Mouse (Mus musculus): ENCODE data around the gene Mok.

Gene Mok

DNA sequence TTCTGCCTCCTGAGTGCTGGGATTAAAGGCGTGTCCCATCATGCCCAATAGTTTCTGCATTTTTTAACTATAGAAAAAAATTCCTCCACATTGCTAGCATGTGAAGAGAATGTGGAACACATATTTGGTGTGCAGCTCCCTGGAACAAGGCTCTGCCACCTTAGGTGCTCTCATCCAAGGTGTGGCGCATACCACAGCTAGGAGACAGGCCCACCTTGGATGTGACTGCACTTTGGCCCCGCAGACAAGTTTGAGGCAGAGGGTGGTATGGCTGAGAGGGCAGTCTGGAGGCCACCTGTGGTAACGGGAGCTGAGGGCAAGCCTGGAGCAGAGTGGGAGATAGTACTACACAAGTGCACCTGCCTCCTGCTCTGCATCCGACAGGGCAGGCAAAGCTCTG is 31.9 kb downstream of the Mok start:
- no peak for DNase-seq (ENCODE audit: low spot score)

DNA sequence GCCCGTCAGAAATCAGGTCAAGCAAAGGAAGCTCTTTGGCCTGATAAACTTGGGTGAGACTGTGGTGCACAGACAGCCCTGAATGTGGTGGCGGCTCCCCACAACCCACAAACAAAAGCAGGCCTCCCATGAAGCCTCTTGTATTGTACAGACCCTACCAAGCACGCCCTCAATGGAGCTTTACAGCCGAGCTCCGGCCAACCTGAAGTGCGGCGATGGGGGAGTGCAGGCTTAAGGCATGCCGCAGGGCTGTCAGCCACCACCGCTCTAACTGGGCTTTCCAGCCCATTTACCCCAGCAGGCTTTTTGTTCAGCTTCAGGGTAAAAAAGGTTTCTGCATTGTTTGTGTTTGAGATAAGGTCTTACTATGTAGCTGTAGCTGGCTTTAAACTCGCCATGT is 32.3 kb downstream of the Mok start:
- DNase-seq (ENCODE audit: low spot score) = no peak

DNA sequence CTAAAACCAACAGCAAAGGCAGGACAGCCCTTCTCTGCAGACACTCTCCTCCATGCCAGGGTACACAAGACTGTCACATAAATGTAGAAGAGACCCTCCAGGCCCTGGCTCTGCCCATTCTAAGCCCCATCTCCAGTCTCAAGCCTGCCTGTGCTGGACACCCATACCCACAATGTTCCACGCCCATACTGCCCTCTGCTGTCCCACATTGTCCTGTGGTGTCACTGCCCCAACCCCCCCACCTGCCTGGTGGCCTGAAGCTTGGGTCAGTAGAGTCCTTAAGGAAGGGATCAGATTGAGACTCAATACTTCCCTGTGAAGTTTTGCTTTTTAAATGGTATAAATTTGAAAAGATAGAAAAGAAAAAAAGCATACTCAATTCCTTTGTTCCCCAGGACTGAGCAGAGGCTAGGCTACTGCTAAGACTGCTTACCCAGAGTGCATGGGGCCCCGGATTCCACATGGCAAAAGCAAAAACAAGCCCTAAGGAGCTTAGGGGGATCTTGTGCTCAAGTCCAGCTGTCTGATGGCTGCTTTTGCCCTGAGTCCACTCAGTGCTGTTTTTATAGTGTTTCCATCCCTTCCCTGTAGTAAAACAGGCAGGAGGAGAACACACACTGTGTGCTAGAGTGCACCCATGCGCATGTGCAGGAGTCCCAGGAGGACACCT is 34.3 kb downstream of the Mok start:
- no peak for DNase-seq (ENCODE audit: low spot score)

DNA sequence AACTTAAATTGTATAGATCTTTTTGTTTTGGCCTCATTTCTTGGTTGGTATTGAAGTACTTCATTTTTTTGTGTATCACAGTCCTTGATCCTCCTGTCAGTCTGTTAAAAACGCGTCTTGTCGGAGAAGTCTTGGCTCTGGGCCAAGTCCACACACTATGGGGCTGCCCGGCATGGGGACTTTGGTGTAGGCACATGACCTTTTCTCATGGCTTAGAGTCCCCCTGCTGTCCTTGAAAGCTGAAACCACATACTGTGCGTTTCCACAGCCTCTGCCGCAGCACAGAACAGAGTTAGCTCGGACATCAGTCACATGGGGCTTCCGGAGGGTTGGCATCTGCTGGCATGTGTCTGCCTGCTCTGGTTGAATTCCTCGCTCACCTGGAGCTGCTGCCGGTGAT is 36.5 kb downstream of the Mok start:
- DNase-seq (ENCODE audit: low spot score) = no peak

DNA sequence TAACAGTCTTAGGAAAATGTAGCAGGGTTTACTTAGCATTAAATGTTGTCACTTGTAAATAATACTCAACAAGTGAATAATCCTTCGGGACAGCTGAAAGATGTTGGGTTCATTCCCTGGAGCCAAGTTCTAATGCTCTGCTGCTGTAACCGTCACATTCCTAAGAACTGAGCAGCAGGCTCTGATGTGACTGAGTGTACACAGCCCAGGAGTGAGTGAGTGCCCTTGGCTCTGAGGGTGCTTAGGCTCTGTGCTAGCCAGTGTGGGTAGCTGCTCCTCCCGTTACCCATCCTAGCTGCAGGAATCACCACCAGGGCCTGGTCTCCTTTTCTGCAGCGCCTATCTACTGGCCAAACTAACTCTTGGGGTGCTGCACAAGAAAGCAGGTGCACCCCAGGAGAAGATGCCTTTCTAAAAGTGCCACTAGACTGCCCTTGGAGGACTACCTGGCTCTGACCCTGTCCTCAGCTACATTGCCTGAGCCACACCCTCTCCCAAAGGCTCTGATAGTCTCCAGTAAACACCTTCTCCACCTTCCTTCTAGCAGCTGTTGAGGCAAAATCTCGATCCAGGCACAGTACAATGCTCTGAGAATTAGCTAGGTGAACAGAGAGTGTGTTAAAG is 38.0 kb downstream of the Mok start:
- no peak for DNase-seq (ENCODE audit: low spot score)

DNA sequence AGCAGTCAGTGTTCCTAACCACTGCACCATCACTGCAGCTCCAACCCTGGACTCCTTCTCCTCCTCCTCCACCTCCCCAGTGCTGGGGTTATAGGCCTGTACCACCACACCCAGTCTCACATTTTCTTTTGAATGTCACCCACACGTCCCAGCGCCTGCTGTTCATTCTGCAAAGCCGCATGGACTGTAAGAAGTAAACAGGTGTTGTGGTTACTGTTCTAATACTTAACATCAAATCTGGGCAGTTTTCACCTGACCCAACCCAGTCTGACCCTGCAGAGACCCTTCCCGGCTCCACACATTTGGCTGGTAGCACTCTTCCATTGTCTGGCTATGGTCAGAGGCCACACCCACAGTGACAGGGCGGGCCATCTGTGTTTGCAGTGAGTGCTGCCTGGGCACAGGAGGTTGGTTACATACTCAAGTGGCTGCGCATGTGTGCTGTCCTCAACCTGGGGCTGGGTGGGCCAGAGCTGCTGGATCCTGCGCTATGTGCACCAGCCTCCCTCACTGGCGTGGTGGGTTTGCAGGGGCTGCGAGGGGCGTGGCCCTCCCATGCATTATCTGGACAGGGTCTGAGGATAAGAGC is 38.8 kb downstream of the Mok start:
- no peak for DNase-seq (ENCODE audit: low spot score)

DNA sequence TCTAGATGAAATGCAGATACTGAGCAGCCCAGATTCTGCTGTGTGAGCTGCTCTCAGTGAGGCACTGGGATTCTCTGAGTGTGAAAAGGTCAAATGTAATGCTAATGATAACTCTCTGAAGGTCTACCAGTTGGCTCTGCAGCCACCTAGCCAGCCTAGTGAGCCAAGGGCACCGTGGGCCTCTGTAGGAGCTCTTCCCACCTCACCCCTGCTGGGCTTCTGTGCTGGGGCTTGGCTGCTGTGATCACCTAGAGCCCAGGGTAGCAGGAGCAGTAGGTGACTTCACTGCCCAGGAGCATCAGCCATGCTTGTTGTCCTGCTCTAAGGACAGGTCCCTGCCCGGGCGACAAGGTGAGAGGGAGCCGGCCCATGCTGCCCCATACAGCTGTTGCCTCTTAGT is 41.5 kb downstream of the Mok start:
- DNase-seq (ENCODE audit: low spot score) = no peak

DNA sequence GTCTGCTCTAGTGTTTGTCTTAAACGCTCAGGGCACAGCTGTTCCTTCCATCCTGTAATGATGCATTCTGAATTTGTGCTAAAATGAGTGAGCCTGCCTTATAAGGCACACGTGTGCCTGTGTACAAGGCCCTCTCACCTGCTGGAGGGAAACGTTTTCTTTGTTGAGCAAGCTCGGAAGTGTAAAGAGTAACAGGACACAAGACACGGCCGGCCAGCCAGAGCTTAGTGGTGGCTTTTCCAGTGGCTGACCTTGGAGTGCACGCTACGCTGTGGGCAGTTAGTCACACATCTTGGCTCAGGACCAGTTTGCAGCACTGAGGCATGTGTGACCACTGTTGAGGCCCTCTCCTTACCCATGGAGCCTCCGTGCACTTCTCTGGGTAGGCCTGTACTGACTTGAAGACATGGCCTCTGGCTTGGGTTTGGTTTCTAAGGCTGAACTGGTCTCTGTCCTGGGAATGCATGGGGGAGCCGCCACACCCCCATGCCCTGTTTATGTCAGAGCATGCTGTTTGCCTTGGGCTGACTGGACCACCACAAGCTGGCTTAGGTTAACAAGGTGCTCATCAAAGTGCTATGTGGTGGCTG is 42.8 kb downstream of the Mok start:
- no peak for DNase-seq (ENCODE audit: low spot score)

DNA sequence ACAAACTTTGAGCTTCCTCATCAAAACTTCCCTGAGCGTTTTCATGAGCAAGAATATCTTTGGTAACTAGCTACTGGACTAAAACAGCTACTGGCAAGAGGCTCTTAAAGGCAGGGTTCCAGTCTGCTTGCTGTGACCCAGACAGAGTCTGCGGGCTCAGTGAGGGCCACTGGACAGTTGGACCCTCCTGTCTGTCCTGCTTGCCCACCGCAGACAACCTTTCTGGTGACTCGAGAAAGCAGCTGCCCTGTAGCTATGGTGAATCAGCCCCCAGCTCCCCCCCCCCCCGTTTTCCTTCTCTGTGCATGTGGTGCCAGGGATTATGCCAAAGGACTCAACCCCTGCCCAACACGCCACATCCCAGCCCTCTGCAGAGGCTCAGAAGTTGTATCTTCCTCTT is 43.5 kb downstream of the Mok start:
- DNase-seq (ENCODE audit: low spot score) = no peak

DNA sequence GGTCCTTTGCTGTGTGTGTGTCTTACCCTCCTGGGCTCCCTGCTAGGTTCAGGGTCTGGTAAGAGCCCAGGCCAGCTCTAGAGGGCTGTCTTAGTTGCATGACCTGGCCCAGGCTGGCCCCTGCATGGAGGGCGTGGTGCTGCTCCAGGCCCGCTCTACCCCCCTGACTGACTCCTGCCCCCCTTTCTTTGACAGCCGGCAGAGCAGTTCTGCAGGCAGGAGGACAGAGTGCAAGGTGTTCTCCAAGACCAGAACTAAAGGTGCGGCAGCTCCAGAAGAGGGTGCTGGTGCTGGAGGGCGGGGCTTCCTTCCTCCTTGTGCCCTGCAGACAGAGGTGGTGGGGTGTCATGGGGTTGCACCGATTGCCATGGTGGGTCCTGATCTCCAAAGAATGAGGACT is 44.0 kb downstream of the Mok start:
- DNase-seq (ENCODE audit: low spot score) = no peak

DNA sequence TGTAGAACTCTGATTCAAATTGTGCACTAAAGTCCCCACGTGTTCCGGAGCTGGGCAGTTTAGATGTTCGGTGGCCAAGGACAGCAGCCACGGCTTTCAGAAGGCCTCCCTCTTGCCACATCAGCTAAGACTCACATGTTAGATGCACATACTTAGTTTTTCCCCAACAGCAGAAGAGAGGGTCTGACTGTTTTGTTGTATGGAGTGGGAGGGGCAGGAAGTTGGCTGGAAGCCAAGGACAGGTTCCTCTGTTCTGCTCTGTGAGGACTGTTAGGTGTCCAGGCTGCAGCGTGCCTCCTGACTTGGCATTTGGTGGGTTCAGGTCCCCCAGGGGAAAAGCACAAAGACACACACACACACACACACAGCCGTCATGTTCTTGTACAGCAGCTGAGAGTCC is 45.7 kb downstream of the Mok start:
- DNase-seq (ENCODE audit: low spot score) = peak; percentile 7

DNA sequence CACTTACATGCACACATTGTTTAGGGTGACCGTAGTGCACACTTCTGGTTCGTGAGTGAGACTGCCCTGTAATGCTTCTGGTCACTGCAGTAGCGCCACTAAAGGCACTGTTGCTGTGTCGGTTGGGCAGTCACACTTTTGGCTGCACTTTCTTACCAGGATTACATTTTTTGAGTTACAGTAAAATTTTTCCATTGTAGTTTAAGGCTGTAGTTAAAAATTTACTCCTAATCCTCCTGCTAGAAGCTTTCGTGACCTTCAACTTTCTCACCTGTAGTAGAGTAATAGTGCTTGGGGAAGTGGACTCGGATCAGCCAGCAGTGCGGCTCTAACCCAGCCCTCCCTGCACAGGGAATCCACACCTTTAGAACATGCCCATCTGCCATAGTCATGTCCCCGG is 49.7 kb downstream of the Mok start:
- DNase-seq (ENCODE audit: low spot score) = no peak

DNA sequence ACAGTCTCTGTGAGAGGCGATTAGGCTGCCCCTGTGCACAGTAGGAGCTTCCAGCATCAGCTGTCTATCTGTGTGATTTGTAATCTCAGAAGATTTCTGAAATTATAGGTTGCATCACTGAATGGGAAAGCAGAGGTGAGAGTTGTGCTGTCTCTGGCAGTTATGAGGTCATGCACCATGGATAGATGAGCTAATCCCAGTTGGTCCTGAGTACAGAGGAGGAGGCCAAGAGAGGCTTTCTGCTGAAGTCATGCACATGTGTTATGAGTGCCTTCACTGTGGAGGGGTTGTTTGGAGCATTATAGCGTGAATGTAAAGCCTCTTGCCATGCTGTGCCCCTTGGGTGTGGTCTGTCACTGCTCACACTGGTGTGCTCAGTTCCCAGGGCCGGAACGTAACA is 50.2 kb downstream of the Mok start:
- DNase-seq (ENCODE audit: low spot score) = no peak

DNA sequence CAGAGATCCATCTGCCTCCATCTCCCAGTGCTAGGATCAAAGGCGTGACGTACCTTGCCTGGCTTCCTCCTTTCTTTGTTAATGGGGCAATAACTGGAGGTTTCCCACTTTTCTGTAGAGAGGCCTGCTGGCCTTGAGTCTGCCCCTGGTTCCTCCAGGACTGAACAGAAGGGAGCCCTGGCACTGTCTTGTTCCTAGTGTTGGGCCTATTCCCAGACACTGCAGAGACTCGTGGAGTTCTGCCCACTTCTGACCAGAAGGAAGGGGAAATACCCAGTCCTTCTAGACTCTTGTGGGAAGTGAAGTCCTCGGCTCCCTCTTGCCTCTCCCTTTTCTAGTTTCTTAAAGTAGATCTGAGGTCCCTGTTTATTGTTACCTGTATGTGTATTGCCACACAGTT is 54.5 kb downstream of the Mok start:
- no peak for DNase-seq (ENCODE audit: low spot score)

DNA sequence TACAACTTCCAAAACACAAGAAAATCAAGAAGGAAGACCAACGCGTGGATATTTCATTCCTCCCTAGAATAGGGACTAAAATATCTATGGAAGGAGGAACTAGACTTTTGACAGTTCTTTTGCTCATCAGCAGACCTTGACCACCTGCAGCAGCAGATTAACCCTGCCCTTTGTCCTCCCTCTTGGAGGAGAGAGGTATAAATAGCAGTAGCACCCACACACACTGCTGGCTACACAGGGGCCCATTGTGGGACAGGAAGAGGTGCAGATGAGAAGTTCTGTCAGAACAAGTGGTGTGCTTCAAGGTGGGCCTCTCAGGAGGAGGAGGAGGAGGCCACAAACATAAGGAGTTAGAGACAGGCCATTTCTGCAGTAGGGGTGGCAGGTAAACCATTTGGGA is 56.5 kb downstream of the Mok start:
- DNase-seq (ENCODE audit: low spot score) = no peak

DNA sequence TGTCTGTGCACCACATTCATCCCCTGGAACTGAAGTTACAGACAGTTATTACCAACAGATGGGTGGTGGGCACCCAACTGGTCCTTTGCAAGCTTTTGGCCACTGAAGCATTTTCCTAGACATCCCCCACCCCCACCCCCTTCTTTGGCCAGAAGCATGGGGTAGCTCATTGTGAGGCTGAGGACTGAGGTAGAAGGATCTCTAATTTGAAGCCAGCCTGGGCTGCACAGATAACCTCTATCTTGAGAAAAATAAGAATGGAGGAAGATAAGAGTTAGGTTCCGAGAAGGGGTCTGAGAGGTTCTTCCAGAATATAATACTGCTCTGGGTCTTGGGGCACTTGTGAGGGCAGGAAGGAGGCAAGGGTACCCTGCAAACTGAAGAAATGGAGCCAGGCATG is 58.5 kb downstream of the Mok start:
- no peak for DNase-seq (ENCODE audit: low spot score)

DNA sequence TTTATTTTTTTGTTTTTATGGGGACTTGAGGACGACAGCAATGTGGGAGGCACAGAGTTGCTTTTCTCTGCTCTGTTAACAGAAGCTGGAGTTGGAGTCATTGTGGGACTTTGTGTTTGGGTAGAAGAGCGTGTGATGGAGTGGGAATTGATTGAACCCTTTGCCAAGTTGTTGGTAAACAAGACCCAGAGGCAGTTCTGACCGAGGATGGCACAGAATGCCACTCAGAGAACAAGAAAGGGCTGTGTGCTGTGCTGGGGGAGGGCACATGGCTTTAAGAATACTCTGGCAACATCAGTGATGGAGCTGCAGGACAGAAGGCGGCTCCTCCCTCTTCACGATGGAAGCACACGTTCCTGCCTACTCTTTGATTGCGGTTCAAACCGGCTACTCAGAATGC is 59.6 kb downstream of the Mok start:
- no peak for DNase-seq (ENCODE audit: low spot score)

DNA sequence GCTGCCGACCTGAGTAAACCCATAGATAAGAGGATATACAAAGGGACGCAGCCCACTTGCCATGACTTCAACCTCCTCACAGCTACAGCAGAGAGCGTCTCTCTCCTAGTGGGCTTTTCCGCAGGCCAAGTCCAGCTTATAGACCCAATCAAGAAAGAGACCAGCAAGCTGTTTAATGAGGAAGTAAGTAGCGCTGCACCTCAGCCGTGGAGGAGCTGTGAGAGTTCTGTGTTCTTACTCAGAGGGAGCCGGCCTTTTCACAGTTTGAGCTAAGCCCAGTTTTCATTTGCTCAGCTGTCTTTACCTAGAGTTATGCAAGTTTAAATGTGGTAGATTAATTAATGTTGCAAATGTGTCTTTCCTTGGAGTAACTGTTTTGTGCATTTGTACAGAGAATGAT is 61.4 kb downstream of the Mok start:
- DNase-seq (ENCODE audit: low spot score) = no peak

DNA sequence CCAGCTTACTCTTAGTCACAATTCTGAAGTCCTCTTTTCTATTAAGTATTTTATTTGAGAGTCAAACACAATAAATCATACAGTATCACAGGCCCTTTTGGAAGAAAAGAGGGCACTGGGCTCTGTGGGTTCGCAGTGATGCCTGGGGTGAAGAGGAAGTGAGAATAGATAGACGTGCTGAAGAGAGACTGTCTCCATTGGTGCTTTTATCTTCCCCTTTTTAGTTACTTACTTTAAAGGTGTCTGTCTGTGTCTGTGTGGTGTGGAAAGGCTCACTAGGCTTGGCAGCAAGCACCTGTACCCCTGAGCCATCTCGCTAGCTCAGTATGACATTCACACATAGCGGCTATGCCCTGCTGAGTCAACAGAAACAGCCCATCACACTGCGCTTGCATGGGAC is 62.9 kb downstream of the Mok start:
- no peak for DNase-seq (ENCODE audit: low spot score)

DNA sequence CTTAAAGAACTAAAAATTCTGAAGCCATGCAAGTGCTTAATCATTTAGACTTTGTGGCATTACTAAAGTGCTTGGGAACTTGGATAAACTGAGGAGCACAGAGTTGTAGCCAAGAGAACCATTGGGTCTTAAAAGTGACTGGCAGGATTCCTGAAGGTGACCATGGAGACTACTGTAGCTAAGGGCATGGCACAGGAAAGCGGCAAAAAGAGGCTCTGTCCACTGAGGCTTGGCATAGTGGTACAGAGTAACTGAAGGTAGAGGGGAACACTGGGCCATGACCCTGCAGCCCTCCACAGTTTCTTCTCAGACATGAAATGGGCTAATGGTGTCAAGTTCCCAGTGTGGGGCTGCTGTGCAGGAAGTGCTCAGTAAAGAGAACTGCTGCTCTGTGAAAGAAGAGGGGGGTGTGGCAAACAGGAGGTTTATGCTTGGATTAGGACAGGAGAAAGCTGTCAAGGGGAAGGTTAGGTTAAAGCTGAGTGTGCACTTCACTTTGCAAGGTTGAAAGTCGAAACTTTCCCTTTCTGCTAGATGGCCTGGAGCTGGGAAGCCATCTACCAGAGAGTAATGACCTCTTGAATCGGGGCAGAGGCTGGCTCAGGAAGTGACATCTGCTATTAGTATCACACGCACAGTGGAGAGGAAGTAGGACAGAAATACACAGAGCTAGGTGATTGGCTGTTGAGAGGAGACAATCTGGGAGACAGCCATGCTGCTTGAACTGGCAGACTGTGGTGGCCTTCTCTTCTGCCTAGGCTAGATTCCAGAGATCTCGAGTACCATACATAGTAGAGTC is 64.9 kb downstream of the Mok start:
- peak; percentile 37 for DNase-seq (ENCODE audit: low spot score)

DNA sequence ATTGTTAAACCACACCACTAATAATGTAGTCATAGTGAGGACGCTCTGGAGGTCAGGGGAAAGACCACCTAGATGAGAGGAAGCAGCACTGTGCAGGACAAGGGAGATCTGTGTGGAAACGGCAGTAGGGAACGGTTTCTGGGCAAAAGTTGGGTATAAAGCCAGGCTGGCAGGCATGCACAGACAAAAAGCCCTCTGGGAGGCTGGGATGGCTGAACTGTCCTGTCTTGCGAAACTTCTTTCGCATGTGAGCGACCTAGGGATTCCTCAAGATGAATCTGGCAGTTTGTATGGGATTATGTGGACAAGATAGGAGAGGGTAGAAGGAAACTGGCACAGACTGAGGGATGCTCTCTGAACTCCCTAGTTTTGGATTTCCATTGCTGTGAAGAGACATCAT is 68.8 kb downstream of the Mok start:
- no peak for DNase-seq (ENCODE audit: low spot score)

DNA sequence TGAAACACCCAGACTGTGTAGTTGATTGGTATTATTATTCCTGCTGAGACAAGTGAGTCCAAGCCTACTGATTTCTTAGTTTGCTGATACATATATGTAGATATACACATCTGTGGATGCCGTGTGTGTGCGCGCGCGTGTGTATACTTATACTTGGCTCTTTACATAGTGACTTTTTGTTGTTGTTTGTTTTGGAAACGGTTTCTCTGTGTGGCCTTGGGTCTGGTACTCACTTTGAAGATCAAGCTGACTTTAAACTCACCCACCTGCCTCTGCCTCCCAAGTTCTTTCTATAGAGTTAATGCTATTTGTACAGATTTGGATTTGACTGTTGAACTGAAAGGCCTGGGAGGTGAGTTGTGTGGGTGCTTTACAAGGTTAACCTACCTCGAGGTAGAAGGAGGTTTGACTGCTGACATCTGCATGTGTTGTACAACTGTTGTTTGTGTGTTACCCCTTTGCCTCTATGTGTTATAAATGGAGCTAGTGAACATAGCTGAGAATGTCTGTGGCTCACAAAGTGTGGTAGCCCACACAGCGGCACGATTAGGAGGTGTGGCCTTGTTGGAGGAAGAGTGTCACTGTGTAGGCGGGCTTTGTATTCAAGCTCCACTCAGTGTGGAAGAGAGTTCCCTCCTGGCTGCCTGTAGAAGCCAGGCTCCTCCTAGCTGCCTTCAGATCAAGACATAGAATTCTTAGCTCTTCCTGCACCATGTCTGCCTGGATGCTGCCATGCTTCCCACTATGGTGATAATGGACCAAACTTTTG is 70.1 kb downstream of the Mok start:
- peak; percentile 72 for DNase-seq (ENCODE audit: low spot score)
